Mouse (Mus musculus): Measurements from ENCODE around the gene Galm.
A peak's percentile ranks its signal among the peaks of the same experiment; 100 is the strongest.
"Not testable (repeated sequence)": the region's sequence is repeated elsewhere in the genome, so short reads cannot be mapped to it uniquely, and the experiment has no call there.

The Galm gene

GRCm38 (mm10) chr17:80165741-80166140, 38.5 kb downstream of the Galm start:
- DNase-seq (ENCODE audit: inconsistent ontology term), result peak; percentile 60

DNA sequence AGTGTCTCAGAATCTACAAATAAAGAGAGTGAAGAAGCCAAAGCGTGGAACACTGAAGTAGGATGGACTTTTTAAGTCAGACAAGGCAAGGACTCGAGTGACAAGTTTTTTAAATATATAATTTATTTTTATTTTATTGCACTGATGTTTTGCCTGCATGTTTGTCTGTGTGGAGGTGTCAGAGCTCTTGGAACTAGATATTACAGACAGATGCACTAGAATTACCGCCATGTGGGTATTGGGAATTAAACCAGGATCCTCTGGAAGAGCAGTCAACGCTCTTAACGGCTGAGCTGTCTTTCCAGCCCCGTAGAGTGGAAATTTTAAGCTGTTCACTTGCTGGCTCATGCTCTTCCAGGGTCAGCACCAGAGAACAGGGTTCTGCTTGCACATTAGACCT, 39.1 kb downstream of the Galm start:
- DNase-seq (ENCODE audit: inconsistent ontology term), result no peak

DNA sequence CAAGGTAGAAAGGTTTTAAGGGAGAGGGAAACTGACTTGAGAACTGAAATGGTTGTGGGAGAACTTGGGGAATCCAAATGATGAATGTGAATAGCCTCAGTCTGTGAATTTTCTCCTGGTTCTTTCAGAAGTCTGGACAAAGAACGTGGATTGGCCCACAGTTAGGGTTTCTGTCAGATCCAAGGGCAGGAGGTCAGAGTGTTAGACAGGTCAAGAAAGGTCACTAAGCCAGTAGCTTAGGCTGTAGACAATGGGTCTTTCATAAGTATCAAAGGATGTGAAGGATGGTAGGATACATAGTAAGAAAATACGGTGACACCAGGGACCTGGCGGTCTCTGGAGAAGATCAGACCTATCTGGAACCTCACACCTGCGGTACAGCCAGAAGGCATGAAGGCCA, 40.2 kb downstream of the Galm start:
- DNase-seq (ENCODE audit: inconsistent ontology term), result no peak

DNA sequence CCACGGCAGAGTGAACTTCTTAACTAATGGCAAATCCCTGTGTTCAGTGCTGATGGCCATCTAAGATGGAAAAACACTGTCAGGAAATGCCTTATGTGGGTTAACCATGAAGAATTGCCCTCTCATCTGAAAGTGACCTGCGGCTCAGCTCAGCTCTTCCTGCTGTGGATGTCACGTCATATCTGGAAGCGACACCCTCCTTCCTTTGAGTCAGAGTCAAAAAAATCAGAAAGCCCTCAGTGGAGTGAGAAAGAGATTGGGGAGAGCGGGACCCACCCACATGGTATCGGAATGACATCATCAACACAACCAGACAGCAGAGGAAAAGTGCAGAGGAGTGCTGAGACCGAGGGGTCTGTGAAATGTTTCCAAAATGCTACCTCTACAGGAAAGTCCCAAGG, 40.6 kb downstream of the Galm start:
- peak; percentile 73 for DNase-seq (ENCODE audit: inconsistent ontology term)

- DNase-seq (ENCODE audit: inconsistent ontology term), result peak; percentile 20
Observed at GRCm38 (mm10) chr17:80168425-80169182, 41.3 kb downstream of the Galm start.

GRCm38 (mm10) chr17:80169792-80170191, 42.5 kb downstream of the Galm start:
- DNase-seq (ENCODE audit: inconsistent ontology term), result no peak

GRCm38 (mm10) chr17:80170951-80171350, 43.7 kb downstream of the Galm start:
- DNase-seq (ENCODE audit: inconsistent ontology term), result no peak

DNA sequence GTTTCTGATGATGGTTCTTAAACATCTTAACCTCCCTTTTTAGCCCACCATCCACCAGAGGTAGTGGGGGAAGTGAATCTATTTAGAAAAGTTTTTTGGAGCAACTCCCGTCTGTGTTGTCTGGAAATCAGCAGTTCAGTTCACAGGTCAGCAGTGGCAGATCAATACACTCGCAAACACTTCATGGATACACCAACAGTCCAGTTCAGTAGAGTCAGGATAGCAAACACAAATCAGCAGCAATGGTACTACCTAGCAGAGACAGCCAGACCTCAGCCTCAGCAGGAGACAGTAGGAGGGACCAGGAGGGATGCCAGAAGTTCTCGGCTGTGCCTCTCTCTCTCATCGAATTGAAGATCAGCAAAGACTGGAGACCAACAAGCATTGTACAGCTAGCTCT, 44.7 kb downstream of the Galm start:
- no peak for DNase-seq (ENCODE audit: inconsistent ontology term)

- no peak for DNase-seq (ENCODE audit: inconsistent ontology term)
Observed at GRCm38 (mm10) chr17:80172761-80173160, 45.5 kb downstream of the Galm start.

- no peak for DNase-seq (ENCODE audit: inconsistent ontology term)
Observed at GRCm38 (mm10) chr17:80173708-80174107, 46.4 kb downstream of the Galm start.

GRCm38 (mm10) chr17:80174146-80174545, 46.9 kb downstream of the Galm start:
- DNase-seq (ENCODE audit: inconsistent ontology term), result no peak

DNA sequence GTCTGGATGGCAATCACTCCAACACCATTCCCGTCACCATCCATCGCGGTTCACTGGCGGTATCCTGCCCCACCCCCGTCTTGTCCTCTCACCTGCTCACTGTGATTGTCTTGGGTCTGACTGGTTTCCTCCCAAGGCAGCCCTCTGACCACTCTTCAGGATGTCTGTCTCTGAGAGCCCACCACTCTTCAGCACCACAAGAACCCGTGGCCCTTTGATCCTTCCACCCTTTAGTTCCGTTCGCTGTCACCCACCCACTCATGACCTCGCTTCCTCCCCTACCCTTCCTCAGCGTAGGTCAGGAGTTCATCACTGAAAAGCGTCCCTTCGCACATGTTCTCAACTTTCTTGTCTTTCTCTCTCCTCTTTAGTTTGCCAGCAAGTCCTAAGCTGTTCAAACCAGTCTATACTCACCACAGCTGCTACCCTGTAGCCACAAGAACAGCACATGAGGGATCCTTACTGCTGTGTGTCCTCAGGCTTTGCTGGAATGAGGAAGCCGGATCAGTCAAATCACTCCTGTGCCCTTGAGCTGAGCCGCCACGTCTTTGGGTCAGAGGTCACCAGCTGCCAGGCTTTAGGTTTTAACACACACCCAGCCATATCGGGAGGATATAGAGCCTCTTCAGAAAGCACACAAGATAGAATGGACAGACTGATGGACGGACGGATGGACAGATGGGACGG, 47.6 kb downstream of the Galm start:
- no peak for DNase-seq (ENCODE audit: inconsistent ontology term)

GRCm38 (mm10) chr17:80175386-80175739, 48.1 kb downstream of the Galm start:
- no peak for DNase-seq (ENCODE audit: inconsistent ontology term)

- no peak for DNase-seq (ENCODE audit: inconsistent ontology term)
Observed at GRCm38 (mm10) chr17:80175966-80176365, 48.7 kb downstream of the Galm start.

DNA sequence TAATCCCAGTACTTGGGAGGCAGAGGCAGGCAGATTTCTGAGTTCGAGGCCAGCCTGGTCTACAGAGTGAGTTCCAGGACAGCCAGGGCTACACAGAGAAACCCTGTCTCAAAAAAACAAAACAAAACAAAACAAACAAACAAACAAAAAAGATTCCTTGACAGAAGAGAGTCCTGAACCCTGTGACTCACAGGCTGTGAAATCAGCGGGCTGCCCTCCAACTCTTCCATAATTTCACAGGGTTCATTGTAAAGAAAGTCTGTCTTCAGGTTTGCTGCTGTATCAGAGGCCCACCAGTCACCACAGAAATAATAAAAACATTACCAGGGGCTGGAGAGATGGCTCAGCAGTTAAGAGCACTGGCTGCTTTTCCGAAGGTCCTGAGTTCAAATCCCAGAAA, 51.6 kb downstream of the Galm start:
- DNase-seq (ENCODE audit: inconsistent ontology term), result not testable (repeated sequence)

GRCm38 (mm10) chr17:80179959-80180358, 52.7 kb downstream of the Galm start:
- DNase-seq (ENCODE audit: inconsistent ontology term), result peak; percentile 62

DNA sequence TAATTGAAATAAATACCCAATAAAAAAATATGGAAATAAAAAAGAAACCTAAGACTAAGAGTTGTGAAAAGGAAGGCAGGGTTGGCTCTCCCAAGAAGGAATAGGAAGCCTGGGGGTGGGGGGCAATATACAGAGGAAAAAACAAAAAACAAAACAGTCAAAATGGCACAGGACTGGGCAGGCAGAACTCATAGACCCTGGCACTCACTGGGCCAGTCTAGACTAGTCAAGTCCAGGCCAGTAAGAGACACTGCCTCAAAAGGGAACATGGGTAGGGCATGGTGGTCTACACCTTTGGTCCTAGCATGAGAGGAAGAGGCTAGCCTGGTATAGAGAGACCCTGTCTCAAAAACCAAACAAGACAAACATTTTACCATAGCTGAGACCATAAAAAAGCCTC, 53.2 kb downstream of the Galm start:
- no peak for DNase-seq (ENCODE audit: inconsistent ontology term)

DNA sequence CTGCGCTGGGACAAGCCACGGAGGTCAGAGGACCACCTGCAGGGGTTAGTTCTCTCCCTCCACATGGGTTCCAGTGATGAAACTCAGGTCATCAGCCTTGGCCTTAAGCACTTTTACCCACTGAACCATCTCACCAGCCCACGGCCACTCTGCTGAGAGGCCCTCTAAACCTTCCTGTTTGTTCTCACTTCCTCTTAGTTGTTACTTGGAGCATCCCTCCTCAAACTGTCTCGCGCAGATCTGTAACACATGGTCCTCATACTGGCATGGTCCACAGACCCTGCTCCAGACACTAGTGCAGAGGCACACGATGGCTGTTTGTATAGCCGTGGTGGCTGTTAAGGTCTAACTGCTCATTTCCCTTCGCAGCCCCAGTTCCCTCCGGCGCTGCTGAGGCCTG, 56.3 kb downstream of the Galm start:
- DNase-seq (ENCODE audit: inconsistent ontology term), result no peak

GRCm38 (mm10) chr17:80193075-80193474, 65.8 kb downstream of the Galm start:
- no peak for DNase-seq (ENCODE audit: inconsistent ontology term)

GRCm38 (mm10) chr17:80199160-80199778, 72.0 kb downstream of the Galm start:
- DNase-seq (ENCODE audit: inconsistent ontology term), result no peak

DNA sequence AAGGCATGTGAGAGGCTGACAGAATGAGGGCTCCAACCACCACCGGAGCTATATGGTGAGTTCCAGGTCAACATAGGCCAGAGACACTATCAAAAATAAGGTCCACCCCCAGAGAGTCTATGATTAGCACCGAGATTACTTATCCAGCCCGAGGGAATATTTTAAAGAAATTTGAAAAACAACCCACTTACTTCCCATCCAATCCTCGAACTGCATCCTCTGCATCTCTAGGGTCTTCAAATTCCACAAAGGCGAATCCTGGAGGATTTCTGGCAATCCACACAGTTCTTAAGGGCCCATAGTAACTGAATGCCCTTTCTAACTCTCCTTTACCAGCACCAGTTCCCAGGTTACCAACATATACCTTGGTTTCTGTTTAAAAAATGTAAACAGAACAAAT, 78.4 kb downstream of the Galm start:
- no peak for DNase-seq (ENCODE audit: inconsistent ontology term)

GRCm38 (mm10) chr17:80206301-80206670, 79.0 kb downstream of the Galm start:
- no peak for DNase-seq (ENCODE audit: inconsistent ontology term)

Data from Muller cell, postnatal 12 days (primary cell).